Mouse (Mus musculus): ENCODE data around the gene Cpsf4l. TPM values are rescaled to one million over a fixed set of nuclear protein-coding genes. Genes with fewer than 3 reads are reported as not detected.

Gene Cpsf4l
- polyA plus RNA-seq, 1 experiment from 2014 or later: 0.40 TPM

DNA sequence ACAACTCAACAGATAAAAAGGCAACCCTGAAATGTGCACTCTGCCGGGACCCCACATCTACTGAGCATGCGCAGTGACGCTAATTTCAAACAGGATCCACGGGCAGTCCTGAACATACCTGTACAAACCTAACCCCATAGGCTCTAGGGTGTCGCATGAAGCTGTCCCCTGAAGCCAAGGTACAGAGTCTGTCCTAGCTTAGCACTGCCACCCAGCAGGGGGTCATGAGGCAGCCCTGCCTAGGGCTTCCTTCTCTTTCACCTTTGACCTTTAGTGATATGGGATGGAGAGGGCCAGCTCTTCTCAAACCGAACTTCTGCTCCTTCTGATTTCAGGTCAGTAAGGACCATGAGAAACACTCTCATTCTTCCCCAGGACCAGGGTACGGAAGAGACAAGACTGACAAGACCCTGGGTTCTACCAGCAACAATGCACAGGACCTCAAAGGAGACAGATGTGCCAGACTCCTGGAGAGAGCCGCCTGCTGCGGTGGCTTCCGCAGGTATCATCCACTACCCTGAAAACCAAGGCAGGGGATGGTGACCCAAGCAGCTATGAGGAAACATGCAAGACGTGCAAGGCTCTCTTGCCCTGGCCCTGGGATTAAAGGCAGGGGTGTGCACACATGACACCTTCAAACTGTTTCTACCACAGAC lies 38.0 kb upstream of the Cpsf4l start:
- DNase-seq (ENCODE audit: extremely low spot score, low spot score): no peak
- Histone ChIP-seq H3K9me3 (peaks cover 8% of the 10 kb centered on the region), H3K36me3 (replicated peaks) (peaks cover 58% of the 10 kb centered on the region), H3K4me3 (peak overlapping the region; percentile 92), H3K4me1 (peaks cover 57% of the 10 kb centered on the region), H3K27me3 (ENCODE audit: poor library complexity, severe bottlenecking) (no peaks in the 10 kb centered on the region), H3K27ac (peak overlapping the region; percentile 99; the same call in 1 of the 2 replicates)
- 85% methylated on average over 11 of the region's 11 CpGs for WGBS

DNA sequence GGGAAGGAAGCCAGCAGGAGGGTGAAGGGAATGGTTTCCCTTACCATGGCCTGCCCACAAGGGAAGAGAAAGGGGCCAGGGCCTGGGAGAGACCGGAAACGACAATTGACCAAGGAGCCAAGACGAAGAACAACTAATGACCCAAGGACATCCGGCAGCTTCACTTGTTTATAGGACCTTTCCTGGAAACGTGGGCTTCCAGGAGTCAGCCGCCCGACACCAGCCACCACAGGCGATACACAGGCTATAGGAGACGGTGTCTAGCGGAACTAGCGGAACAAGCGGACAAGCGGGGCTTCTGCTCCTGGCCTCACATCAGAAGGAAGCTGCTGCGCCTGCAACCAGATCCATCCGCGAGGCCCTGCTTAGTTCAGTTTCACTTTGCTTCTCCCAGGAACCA lies 37.2 kb upstream of the Cpsf4l start:
- DNase-seq (ENCODE audit: extremely low spot score, low spot score): peak; percentile 35
- peaks cover 52% of the 10 kb centered on the region for H3K4me1 ChIP-seq
- no peaks in the 10 kb centered on the region for H3K27me3 ChIP-seq (ENCODE audit: poor library complexity, severe bottlenecking)
- H3K36me3 ChIP-seq (replicated peaks): peaks cover 66% of the 10 kb centered on the region
- peaks cover 12% of the 10 kb centered on the region for H3K9me3 ChIP-seq
- H3K4me3 ChIP-seq: no peak overlapping the region
- H3K27ac ChIP-seq: no peak overlapping the region
- WGBS: 82% methylated on average over 16 of the region's 16 CpGs

DNA sequence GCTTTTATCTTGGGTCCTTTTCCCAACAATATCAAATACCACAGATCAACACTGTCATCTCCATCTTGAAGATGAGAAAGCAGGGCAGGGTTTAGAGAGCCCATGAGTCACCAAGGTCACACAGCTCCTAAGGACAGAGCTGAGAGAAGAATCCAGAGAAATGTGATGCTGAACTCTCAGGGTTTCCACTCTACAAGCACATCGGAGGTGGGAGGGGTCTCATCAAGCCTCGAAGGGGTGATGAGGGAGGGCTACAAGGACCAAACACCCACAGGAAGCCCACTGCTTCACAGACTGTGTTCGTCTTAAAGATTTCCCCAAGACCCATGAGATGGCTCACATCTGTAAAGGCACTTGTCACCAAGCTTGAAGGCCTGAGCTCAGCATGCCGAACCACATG lies 36.1 kb upstream of the Cpsf4l start:
- DNase-seq (ENCODE audit: extremely low spot score, low spot score): no peak
- Histone ChIP-seq H3K4me3 (no peak overlapping the region), H3K27ac (no peak overlapping the region), H3K4me1 (peaks cover 47% of the 10 kb centered on the region), H3K9me3 (peaks cover 13% of the 10 kb centered on the region), H3K27me3 (ENCODE audit: poor library complexity, severe bottlenecking) (no peaks in the 10 kb centered on the region), H3K36me3 (replicated peaks) (peaks cover 77% of the 10 kb centered on the region)
- WGBS: 90% methylated on average over 4 of the region's 4 CpGs

DNA sequence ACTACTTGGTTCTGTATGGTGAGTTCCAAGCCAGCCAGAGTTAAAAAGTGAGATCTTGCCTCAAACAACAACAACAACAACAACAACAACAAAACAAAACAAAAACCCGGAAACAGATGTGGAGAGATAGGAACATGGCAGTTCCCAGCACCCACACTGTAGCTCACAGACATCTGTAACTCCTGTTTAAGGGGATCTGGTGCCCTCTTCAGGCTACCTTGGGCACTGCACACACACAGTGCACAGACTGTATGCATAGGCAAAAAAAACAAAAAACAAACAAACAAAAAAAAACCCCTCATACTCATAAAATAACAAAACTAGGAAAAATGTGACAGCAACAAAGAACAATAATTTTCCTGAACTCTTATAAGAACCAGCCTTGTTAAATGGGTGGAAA lies 33.2 kb upstream of the Cpsf4l start:
- no peak for DNase-seq (ENCODE audit: extremely low spot score, low spot score)
- WGBS: 98% methylated on average over 1 of the region's 1 CpGs
- H3K27ac ChIP-seq: no peak overlapping the region

DNA sequence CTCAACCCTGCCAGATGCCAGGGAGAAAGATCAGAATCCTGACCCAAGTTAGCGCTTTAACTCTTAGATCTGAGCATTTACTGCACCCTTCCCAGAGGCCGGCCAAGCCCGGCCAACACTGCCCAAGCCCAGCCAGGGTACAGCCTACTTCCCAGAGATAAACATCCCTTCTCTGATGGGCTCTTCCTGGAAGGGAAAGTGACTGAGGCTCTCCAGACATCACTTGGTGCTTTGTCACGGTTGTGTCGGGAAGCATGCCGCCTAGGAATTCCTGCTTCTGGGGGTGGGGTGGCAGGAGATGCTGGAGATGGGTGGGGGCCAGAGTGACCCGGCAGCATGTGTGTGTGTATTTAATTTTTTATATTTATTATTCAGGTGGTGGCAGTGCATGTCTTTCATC lies 30.3 kb upstream of the Cpsf4l start:
- DNase-seq (ENCODE audit: extremely low spot score, low spot score): no peak
- Histone ChIP-seq H3K27ac (no peak overlapping the region), H3K27me3 (ENCODE audit: poor library complexity, severe bottlenecking) (no peaks in the 10 kb centered on the region), H3K9me3 (peaks cover 13% of the 10 kb centered on the region), H3K4me3 (no peak overlapping the region), H3K4me1 (peaks cover 46% of the 10 kb centered on the region), H3K36me3 (replicated peaks) (peaks cover 96% of the 10 kb centered on the region)
- WGBS: 92% methylated on average over 7 of the region's 7 CpGs

More for the DNA sequence above, 33.2 kb upstream of the Cpsf4l start:
- no peaks in the 10 kb centered on the region for H3K27me3 ChIP-seq (ENCODE audit: poor library complexity, severe bottlenecking)
- H3K4me1 ChIP-seq: peaks cover 42% of the 10 kb centered on the region
- H3K36me3 ChIP-seq (replicated peaks): peaks cover 94% of the 10 kb centered on the region
- H3K4me3 ChIP-seq: no peak overlapping the region
- H3K9me3 ChIP-seq: peaks cover 13% of the 10 kb centered on the region

DNA sequence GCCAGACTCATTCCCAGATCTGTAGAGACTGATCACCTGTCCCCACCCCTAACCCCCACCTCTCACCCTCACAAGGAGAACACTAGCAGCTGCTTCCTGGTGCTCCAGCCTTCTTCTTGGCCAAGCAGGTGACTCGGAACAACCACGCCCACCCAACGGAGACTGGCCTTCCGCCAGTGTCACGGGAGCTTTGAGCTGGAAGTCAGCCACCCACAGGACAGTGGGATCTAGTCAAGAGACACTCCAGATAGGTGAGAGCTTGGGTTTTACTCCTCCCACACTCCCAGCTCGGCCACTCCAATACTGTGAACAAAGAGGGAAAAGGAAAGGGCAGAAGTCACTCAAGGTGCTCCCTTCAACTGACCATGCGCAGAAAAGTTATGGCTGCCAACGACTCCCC lies 29.4 kb upstream of the Cpsf4l start:
- no peaks in the 10 kb centered on the region for H3K27me3 ChIP-seq (ENCODE audit: poor library complexity, severe bottlenecking)
- DNase-seq (ENCODE audit: extremely low spot score, low spot score): no peak
- H3K4me1 ChIP-seq: peaks cover 55% of the 10 kb centered on the region
- peaks cover 95% of the 10 kb centered on the region for H3K36me3 ChIP-seq (replicated peaks)
- no peak overlapping the region for H3K4me3 ChIP-seq
- peaks cover 13% of the 10 kb centered on the region for H3K9me3 ChIP-seq
- H3K27ac ChIP-seq: no peak overlapping the region
- 90% methylated on average over 8 of the region's 8 CpGs for WGBS

DNA sequence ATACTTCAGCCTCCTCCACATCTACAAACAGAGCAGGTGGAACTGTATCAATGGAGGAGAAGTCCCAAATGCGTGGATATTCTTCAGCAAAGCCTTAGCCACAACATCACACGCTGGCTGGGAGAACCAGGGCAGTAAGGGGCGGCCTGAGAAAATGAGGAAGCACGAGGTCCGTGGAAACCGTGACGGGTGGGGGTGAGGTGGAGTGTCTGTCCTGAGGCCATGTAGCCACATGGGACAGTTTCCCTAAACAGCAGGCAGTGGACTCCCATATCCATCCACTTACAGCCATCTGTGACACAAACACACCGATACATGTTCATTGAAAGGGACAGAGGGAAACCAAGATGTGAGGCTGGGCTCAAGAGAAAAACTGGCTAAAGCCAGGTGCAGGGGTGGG lies 28.1 kb upstream of the Cpsf4l start:
- Histone ChIP-seq H3K4me3 (no peak overlapping the region), H3K36me3 (replicated peaks) (peaks cover 92% of the 10 kb centered on the region), H3K9me3 (peaks cover 6% of the 10 kb centered on the region; the same call in 1 of the 2 replicates), H3K27me3 (ENCODE audit: poor library complexity, severe bottlenecking) (no peaks in the 10 kb centered on the region), H3K27ac (no peak overlapping the region), H3K4me1 (peaks cover 68% of the 10 kb centered on the region)
- 85% methylated on average over 8 of the region's 8 CpGs for WGBS
- no peak for DNase-seq (ENCODE audit: extremely low spot score, low spot score)

DNA sequence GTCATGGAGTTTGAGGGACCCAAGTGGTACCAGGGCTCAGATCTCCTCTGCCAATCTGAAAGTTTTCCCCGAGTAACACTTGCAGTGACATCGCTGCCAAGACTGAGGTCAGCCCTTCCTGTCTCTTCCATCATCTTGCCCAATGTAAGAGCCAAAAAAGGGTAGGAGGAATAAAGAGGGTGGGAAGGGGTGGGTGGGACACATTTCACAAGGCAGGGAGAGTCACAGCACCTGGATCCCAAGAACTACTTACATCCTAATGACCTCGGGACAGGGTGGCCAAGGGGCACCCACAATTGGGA lies 27.7 kb upstream of the Cpsf4l start:
- Histone ChIP-seq H3K36me3 (replicated peaks) (peaks cover 91% of the 10 kb centered on the region), H3K9me3 (peaks cover 5% of the 10 kb centered on the region; the same call in 1 of the 2 replicates), H3K4me1 (peaks cover 72% of the 10 kb centered on the region), H3K27me3 (ENCODE audit: poor library complexity, severe bottlenecking) (no peaks in the 10 kb centered on the region), H3K4me3 (no peak overlapping the region), H3K27ac (no peak overlapping the region)
- DNase-seq (ENCODE audit: extremely low spot score, low spot score): no peak
- 92% methylated on average over 3 of the region's 3 CpGs for WGBS

DNA sequence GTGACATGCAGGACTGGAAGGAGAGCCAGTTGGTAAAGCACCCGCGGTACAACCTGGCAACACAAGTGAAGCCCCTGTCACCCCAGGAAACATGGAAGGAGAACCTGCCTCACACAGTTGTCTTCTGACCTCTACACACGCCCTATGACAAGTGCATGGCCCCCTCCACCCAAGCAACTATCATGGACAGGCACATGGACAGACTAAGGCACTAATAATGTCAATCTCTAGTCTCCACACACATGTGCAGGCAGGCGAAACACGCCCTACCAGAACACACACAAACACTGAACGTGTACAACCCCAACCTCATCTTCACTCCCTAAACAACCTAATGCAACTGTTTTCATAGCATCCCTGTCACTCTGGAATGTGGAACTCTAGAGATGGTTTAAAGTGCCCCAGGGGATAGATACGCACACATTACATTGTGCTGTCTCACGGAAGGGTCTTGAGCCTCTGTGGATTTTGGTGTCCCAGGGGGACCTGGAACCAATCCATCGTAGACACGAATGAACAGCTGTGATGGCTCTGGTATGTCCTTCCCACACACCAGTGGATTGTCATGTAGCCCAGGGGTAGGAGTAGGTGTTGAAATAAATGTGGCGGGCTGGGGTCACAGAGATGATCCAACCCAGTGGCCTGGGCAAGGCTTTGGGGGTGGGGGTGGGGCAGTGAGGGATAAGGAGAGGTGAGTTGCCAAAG lies 27.2 kb upstream of the Cpsf4l start:
- Histone ChIP-seq H3K9me3 (peaks cover under 1% of the 10 kb centered on the region; the same call in 1 of the 2 replicates), H3K4me3 (no peak overlapping the region), H3K4me1 (peaks cover 77% of the 10 kb centered on the region), H3K36me3 (replicated peaks) (peaks cover 91% of the 10 kb centered on the region), H3K27ac (no peak overlapping the region), H3K27me3 (ENCODE audit: poor library complexity, severe bottlenecking) (no peaks in the 10 kb centered on the region)
- DNase-seq (ENCODE audit: extremely low spot score, low spot score): no peak
- WGBS: 87% methylated on average over 11 of the region's 11 CpGs

DNA sequence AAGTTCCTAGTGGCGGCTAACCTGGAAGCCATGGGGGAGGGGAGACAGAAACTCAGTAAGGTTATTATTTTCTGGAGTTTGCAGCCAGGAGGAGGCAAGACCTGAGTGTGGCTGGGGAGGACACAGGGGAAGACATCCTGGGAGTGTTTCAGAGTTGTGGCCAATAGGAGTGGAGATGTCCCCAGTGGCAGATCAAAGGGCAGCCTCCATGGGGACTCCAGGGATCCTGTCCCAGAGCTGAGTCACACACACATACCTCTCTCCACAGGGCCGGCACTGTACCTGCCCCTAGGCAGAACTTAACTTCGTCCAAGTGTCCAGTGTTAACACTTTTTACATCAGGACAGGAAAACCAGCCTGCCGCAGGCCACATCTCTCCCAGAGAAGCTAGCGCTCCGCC lies 25.3 kb upstream of the Cpsf4l start:
- 78% methylated on average over 6 of the region's 6 CpGs for WGBS
- Histone ChIP-seq H3K27ac (no peak overlapping the region), H3K4me3 (no peak overlapping the region), H3K4me1 (peaks cover 91% of the 10 kb centered on the region), H3K27me3 (ENCODE audit: poor library complexity, severe bottlenecking) (no peaks in the 10 kb centered on the region), H3K9me3 (no peaks in the 10 kb centered on the region), H3K36me3 (replicated peaks) (peaks cover 91% of the 10 kb centered on the region)
- DNase-seq (ENCODE audit: extremely low spot score, low spot score): no peak

DNA sequence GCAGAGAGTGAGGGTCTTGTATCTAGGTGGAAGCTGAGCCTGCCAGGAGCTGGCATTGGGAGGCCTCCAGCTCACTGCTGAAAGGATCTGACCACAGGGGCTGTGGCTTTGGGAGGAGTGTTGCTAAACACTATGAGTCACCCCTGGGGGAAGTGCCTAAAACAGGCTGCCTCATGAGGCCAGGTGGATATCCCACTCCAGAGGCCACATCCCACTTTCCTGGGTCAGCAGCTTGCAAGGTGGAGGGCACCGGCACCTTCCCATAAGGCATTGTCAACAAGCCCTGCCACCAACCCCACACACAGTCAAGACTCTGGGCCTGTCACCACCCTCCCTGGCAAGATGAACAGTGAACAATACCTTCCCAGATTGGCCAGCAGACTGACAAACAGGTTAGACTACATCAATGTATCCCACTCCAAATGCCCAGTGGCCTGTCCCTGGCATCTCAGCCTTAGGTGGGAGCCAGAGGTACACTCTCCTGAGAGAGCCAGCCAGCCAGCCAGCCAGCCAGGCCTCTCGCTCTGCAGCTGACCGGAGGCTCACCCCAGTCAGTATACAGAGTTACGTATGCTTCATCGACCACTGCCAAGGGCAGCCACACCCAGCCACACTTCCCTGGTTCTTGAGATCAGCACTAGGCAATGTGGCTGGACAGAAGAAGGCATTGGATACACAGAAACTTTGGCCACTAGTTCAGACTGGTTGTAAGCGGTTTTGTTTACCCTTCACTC lies 24.0 kb upstream of the Cpsf4l start:
- no peaks in the 10 kb centered on the region for H3K9me3 ChIP-seq
- peaks cover 92% of the 10 kb centered on the region for H3K36me3 ChIP-seq (replicated peaks)
- peak overlapping the region; percentile 16; the same call in 1 of the 2 replicates for H3K27ac ChIP-seq
- no peaks in the 10 kb centered on the region for H3K27me3 ChIP-seq (ENCODE audit: poor library complexity, severe bottlenecking)
- WGBS: 62% methylated on average over 6 of the region's 6 CpGs
- peaks cover 91% of the 10 kb centered on the region for H3K4me1 ChIP-seq
- H3K4me3 ChIP-seq: no peak overlapping the region
- DNase-seq (ENCODE audit: extremely low spot score, low spot score): no peak

DNA sequence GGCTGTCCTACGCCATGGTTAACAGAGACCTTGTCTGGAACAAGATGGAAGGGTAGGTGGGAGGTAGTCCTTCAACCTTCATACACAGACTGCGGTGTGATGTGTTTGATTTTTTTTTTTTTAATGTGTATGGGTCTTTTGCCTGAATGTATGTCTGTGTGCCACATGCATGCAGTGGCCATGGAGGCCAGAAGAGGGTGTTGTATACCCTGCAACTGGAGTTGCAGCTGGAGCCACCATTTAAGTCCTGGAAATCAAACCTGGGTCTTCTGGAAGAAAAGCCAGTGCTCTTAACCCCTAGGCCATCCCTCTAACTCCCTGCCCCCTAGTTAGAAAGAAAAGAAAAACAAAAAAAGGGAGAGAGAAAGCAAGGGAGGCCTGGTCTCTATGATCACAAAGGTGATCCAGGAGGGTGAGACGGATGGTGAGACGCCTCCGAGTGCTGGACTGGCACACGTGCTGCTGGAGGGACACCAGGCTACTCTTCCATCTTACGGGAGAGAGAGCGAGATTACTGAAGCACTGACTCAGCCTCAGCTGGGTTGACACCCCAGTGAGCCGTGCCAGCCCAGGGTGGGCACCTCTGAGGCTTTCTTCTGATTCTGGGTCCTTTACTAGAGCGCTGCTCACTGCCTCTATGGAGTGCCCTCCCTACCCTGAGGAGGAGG lies 22.3 kb upstream of the Cpsf4l start:
- peaks cover 93% of the 10 kb centered on the region for H3K36me3 ChIP-seq (replicated peaks)
- no peak overlapping the region for H3K27ac ChIP-seq
- DNase-seq (ENCODE audit: extremely low spot score, low spot score): no peak
- H3K4me1 ChIP-seq: peaks cover 91% of the 10 kb centered on the region
- WGBS: 91% methylated on average over 10 of the region's 10 CpGs
- no peaks in the 10 kb centered on the region for H3K27me3 ChIP-seq (ENCODE audit: poor library complexity, severe bottlenecking)
- no peaks in the 10 kb centered on the region for H3K9me3 ChIP-seq
- H3K4me3 ChIP-seq: no peak overlapping the region

Data from forebrain, embryonic 10.5 days (tissue).